Mouse (Mus musculus): ENCODE results near the gene Trh. TPM values are rescaled to one million over a fixed set of nuclear protein-coding genes. Genes with fewer than 3 reads are reported as not detected.

The Trh gene
- polyA plus RNA-seq, 1 experiment from 2014 or later = not detected

DNA sequence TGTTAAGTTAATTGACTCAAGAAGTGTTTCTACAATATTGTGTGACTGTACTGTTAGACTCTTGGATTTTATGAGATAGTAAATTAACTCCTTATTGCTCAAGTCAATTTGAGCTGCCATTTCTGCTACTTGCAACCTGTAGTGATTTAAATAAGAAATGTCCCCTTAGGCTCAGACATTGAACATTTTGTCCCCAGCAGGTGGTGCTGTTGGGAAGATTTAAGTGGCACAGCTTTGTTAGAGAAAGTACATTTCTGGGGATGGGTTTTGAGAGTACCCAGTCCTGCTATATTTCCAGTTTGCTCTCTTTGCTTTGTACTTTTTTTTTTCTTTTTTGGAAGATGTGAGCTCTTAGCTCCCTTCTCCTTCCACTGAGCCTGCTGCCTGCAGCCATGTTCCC, 10.9 kb upstream of the Trh start:
- H3K36me3 ChIP-seq = no peaks in the 10 kb centered on the region
- H3K4me3 ChIP-seq (replicated peaks) = no peak overlapping the region
- DNase-seq = no peak
- H3K4me2 ChIP-seq = no peak overlapping the region
- H3K27me3 ChIP-seq = 0 out of 2 replicates have a peak, but pooled peaks cover 3% of the 10 kb centered on the region
- peaks cover 9% of the 10 kb centered on the region for H3K4me1 ChIP-seq (replicated peaks)
- no peak overlapping the region for H3K9ac ChIP-seq
- ATAC-seq (ENCODE audit: low read depth) = no peak
- no peaks in the 10 kb centered on the region for H3K9me3 ChIP-seq (replicated peaks)
- no peak overlapping the region for H3K27ac ChIP-seq

GRCm38 (mm10) chr6:92253253-92253870, 8.9 kb upstream of the Trh start:
- H3K4me1 ChIP-seq (replicated peaks) = 0 out of 2 replicates have a peak, but pooled peaks cover 3% of the 10 kb centered on the region
- no peak overlapping the region for H3K9ac ChIP-seq
- no peak for ATAC-seq (ENCODE audit: low read depth)
- H3K4me2 ChIP-seq = no peak overlapping the region
- no peaks in the 10 kb centered on the region for H3K36me3 ChIP-seq
- H3K27ac ChIP-seq = no peak overlapping the region
- H3K27me3 ChIP-seq = peaks cover under 1% of the 10 kb centered on the region; the same call in 1 of the 2 replicates
- WGBS (ENCODE audit: insufficient replicate concordance) = 38% methylated on average over 3 of the region's 3 CpGs
- H3K4me3 ChIP-seq (replicated peaks) = no peak overlapping the region
- no peak for DNase-seq
- H3K9me3 ChIP-seq (replicated peaks) = no peaks in the 10 kb centered on the region

GRCm38 (mm10) chr6:92247215-92247919, 2.9 kb upstream of the Trh start:
- no peak overlapping the region for H3K4me3 ChIP-seq (replicated peaks)
- ATAC-seq (ENCODE audit: low read depth) = no peak
- 30% methylated on average over 7 of the region's 7 CpGs for WGBS (ENCODE audit: insufficient replicate concordance)
- H3K9ac ChIP-seq = no peak overlapping the region
- 0 out of 2 replicates have a peak, but pooled peaks cover 6% of the 10 kb centered on the region for H3K4me1 ChIP-seq (replicated peaks)
- peaks cover 55% of the 10 kb centered on the region for H3K27me3 ChIP-seq
- no peak overlapping the region for H3K4me2 ChIP-seq
- H3K9me3 ChIP-seq (replicated peaks) = no peaks in the 10 kb centered on the region
- no peaks in the 10 kb centered on the region for H3K36me3 ChIP-seq
- no peak for DNase-seq
- no peak overlapping the region for H3K27ac ChIP-seq

- no peak overlapping the region for H3K27ac ChIP-seq
- no peak overlapping the region for H3K4me3 ChIP-seq (replicated peaks)
- no peaks in the 10 kb centered on the region for H3K9me3 ChIP-seq (replicated peaks)
- no peak for ATAC-seq (ENCODE audit: low read depth)
- no peaks in the 10 kb centered on the region for H3K36me3 ChIP-seq
- WGBS (ENCODE audit: insufficient replicate concordance) = 23% methylated on average over 3 of the region's 3 CpGs
- H3K9ac ChIP-seq = no peak overlapping the region
- no peak for DNase-seq
- H3K27me3 ChIP-seq = peaks cover 56% of the 10 kb centered on the region
- H3K4me2 ChIP-seq = no peak overlapping the region
- H3K4me1 ChIP-seq (replicated peaks) = peaks cover 8% of the 10 kb centered on the region; the same call in 1 of the 2 replicates
These were observed 1.9 kb upstream of the Trh start for GRCm38 (mm10) chr6:92246335-92246734.

DNA sequence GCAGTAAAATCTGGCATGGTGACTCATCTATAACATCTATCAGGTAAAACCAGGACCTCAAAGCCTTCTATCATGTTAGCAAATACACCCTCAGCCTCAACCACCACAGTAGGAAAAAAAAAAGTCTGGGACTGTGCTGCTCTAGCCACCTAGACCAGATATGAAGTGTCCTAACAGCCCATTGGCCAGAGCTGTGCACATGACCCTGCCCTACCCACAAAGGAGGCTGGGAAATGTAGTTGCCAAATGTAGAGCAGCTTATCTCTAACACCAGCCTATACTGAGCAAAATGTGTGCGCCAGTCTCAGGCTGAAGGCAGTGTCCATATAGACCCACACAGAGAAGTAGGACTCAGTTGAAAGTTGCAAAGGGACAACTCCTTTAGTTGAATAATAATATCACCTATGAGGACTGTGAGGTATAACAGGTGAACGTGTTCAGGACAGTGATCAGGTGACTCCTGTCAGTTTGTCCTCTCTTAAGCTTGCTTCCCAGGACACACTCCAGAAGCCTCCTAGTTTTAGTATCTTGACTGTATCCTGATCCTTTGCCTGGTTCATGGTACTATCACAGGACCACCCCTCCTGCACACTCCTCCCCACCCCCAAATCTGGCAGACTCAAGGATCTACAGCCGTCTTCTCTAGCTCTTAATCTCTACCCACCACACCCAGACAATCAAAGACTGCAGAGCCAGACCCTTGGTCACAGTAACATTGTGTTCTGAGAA, 3.1 kb downstream of the Trh start:
- no peaks in the 10 kb centered on the region for H3K9me3 ChIP-seq (replicated peaks)
- no peak overlapping the region for H3K27ac ChIP-seq
- H3K4me3 ChIP-seq (replicated peaks) = no peak overlapping the region
- ATAC-seq (ENCODE audit: low read depth) (peak; percentile 99), DNase-seq (peak; percentile 71)
- H3K9ac ChIP-seq = no peak overlapping the region
- no peaks in the 10 kb centered on the region for H3K36me3 ChIP-seq
- H3K27me3 ChIP-seq = peaks cover 41% of the 10 kb centered on the region
- peaks cover 11% of the 10 kb centered on the region; the same call in 1 of the 2 replicates for H3K4me1 ChIP-seq (replicated peaks)
- no peak overlapping the region for H3K4me2 ChIP-seq
- WGBS (ENCODE audit: insufficient replicate concordance) = 18% methylated on average over 3 of the region's 3 CpGs

GRCm38 (mm10) chr6:92235036-92235435, 9.4 kb downstream of the Trh start:
- Histone ChIP-seq H3K9me3 (replicated peaks) (no peaks in the 10 kb centered on the region), H3K4me1 (replicated peaks) (no peaks in the 10 kb centered on the region), H3K9ac (no peak overlapping the region), H3K27ac (no peak overlapping the region), H3K4me2 (no peak overlapping the region), H3K36me3 (no peaks in the 10 kb centered on the region), H3K4me3 (replicated peaks) (no peak overlapping the region), H3K27me3 (no peaks in the 10 kb centered on the region)
- no peak for ATAC-seq (ENCODE audit: low read depth)
- DNase-seq = no peak
- WGBS (ENCODE audit: insufficient replicate concordance) = 58% methylated on average over 12 of the region's 12 CpGs

GRCm38 (mm10) chr6:92231762-92232161, 12.7 kb downstream of the Trh start:
- no peak overlapping the region for H3K9ac ChIP-seq
- no peaks in the 10 kb centered on the region for H3K36me3 ChIP-seq
- no peaks in the 10 kb centered on the region for H3K27me3 ChIP-seq
- no peak overlapping the region for H3K4me3 ChIP-seq (replicated peaks)
- H3K9me3 ChIP-seq (replicated peaks) = no peaks in the 10 kb centered on the region
- H3K4me2 ChIP-seq = no peak overlapping the region
- no peaks in the 10 kb centered on the region for H3K4me1 ChIP-seq (replicated peaks)
- WGBS (ENCODE audit: insufficient replicate concordance) = 49% methylated on average over 4 of the region's 4 CpGs
- ATAC-seq (ENCODE audit: low read depth) (no peak), DNase-seq (no peak)
- no peak overlapping the region for H3K27ac ChIP-seq

- DNase-seq (no peak), ATAC-seq (ENCODE audit: low read depth) (no peak)
- Histone ChIP-seq H3K27ac (no peak overlapping the region), H3K4me3 (replicated peaks) (no peak overlapping the region), H3K4me1 (replicated peaks) (no peaks in the 10 kb centered on the region), H3K9me3 (replicated peaks) (no peaks in the 10 kb centered on the region), H3K27me3 (no peaks in the 10 kb centered on the region), H3K9ac (no peak overlapping the region), H3K36me3 (no peaks in the 10 kb centered on the region), H3K4me2 (no peak overlapping the region)
- WGBS (ENCODE audit: insufficient replicate concordance) = 42% methylated on average over 1 of the region's 1 CpGs
These were observed 13.1 kb downstream of the Trh start for GRCm38 (mm10) chr6:92231356-92231755.

GRCm38 (mm10) chr6:92229586-92229985, 14.9 kb downstream of the Trh start:
- no peak for DNase-seq
- Histone ChIP-seq H3K36me3 (no peaks in the 10 kb centered on the region), H3K4me1 (replicated peaks) (no peaks in the 10 kb centered on the region), H3K4me3 (replicated peaks) (no peak overlapping the region), H3K27me3 (no peaks in the 10 kb centered on the region), H3K9me3 (replicated peaks) (no peaks in the 10 kb centered on the region), H3K4me2 (no peak overlapping the region), H3K27ac (no peak overlapping the region), H3K9ac (no peak overlapping the region)
- ATAC-seq (ENCODE audit: low read depth) = no peak
- WGBS (ENCODE audit: insufficient replicate concordance) = 58% methylated on average over 2 of the region's 2 CpGs

GRCm38 (mm10) chr6:92229103-92229502, 15.3 kb downstream of the Trh start:
- H3K36me3 ChIP-seq = no peaks in the 10 kb centered on the region
- H3K4me2 ChIP-seq = no peak overlapping the region
- no peak overlapping the region for H3K27ac ChIP-seq
- no peaks in the 10 kb centered on the region for H3K27me3 ChIP-seq
- no peak for ATAC-seq (ENCODE audit: low read depth)
- no peaks in the 10 kb centered on the region for H3K4me1 ChIP-seq (replicated peaks)
- no peak overlapping the region for H3K9ac ChIP-seq
- no peaks in the 10 kb centered on the region for H3K9me3 ChIP-seq (replicated peaks)
- no peak overlapping the region for H3K4me3 ChIP-seq (replicated peaks)
- DNase-seq = no peak

DNA sequence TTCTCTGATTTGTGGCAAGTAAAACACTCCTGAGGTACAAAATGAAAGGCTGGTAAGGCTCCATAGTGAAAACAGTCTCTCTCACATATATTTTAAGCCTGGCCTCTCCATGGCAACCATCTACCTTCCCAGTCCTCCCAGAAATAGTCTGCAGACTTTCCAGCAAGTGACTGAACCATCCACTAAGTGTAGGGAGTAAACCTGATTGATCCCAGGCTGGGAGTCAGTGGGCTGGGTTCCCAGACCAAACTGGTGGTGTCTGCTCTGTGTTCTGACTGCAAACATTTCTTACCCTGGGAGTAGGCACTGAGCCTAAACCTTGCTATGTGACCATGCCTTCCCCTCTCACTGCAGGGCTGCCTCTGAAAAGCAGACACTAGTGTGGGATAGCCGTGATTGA, 19.5 kb downstream of the Trh start:
- WGBS (ENCODE audit: insufficient replicate concordance) = 53% methylated on average over 1 of the region's 1 CpGs

More for the DNA sequence above, 19.5 kb downstream of the Trh start:
- Histone ChIP-seq H3K9ac (no peak overlapping the region), H3K4me1 (replicated peaks) (no peaks in the 10 kb centered on the region), H3K36me3 (no peaks in the 10 kb centered on the region), H3K27ac (no peak overlapping the region), H3K9me3 (replicated peaks) (no peaks in the 10 kb centered on the region), H3K4me3 (replicated peaks) (no peak overlapping the region), H3K27me3 (no peaks in the 10 kb centered on the region), H3K4me2 (no peak overlapping the region)
- ATAC-seq (ENCODE audit: low read depth) (no peak), DNase-seq (no peak)
